Mouse (Mus musculus) MEL (cell line): ENCODE results near the gene Il1rapl2.

ENCODE experiments used
- CTCF ChIP-seq, 3 experiments: IDR thresholded peaks in 2 of 3; conservative IDR thresholded peaks in 1 of 3; 2 replicates each; pipeline ENCODE4 v1.5.1; 2011 to 2012; ENCODE audit warnings: low read length in 3 of 3, low read depth in 2 of 3, mild to moderate bottlenecking in 2 of 3, improper control_type of control experiment in 1 of 3, inconsistent platforms in 1 of 3, mixed read lengths in 1 of 3, moderate library complexity in 1 of 3; ENCODE audit not compliant: control insufficient read depth in 1 of 3, insufficient read depth in 1 of 3, poor library complexity in 1 of 3, severe bottlenecking in 1 of 3
- GABPA ChIP-seq: IDR thresholded peaks from 2 replicates; pipeline ENCODE4 v1.6.1; 2012; ENCODE audit warnings: low read depth, mild to moderate bottlenecking, inconsistent platforms, low read length, improper control_type of control experiment, moderate library complexity
- MYC ChIP-seq: IDR thresholded peaks from 2 replicates; pipeline ENCODE4 v1.6.1; 2011; ENCODE audit warnings: low read depth, mild to moderate bottlenecking, low read length, improper control_type of control experiment, moderate library complexity
- POLR2A ChIP-seq, 2 experiments: IDR thresholded peaks; 2 replicates each; pipeline ENCODE4 v1.6.1; 2011 to 2012; ENCODE audit warnings: low read length in 2 of 2, mild to moderate bottlenecking in 2 of 2, control low read depth in 1 of 2, improper control_type of control experiment in 1 of 2, low read depth in 1 of 2, moderate library complexity in 1 of 2; ENCODE audit not compliant: control insufficient read depth in 1 of 2, insufficient read depth in 1 of 2, poor library complexity in 1 of 2
- ZMIZ1 ChIP-seq: IDR thresholded peaks from 2 replicates; pipeline ENCODE4 v1.6.1; 2012; ENCODE audit warnings: low read depth, mild to moderate bottlenecking, inconsistent platforms, low read length, improper control_type of control experiment, moderate library complexity

- TF ChIP-seq CTCF (IDR thresholded peaks at IDR 0.05 in 2 of 3, conservative IDR thresholded peaks at IDR 0.05 in 1 of 3; ENCODE audit: control insufficient read depth in 1 of 3, insufficient read depth in 1 of 3, low read depth in 2 of 3, low read length in 3 of 3, poor library complexity in 1 of 3, severe bottlenecking in 1 of 3): no peak
- no peak for TF ChIP-seq MYC
- no peak for TF ChIP-seq POLR2A (IDR thresholded peaks at IDR 0.05; ENCODE audit: control insufficient read depth in 1 of 2, insufficient read depth in 1 of 2, low read depth in 1 of 2, low read length in 2 of 2, poor library complexity in 1 of 2)
- TF ChIP-seq ZMIZ1: no peak
- no peak for TF ChIP-seq GABPA
These were observed 356.4 kb downstream of the Il1rapl2 start for GRCm38 (mm10) chrX:137926835-137927234.
